Mouse (Mus musculus) lung, adult 2 months (tissue): ENCODE data around the gene Ilf2.

Source experiments
- CTCF ChIP-seq: fragments of 200-500 bp; IDR thresholded peaks from 2 replicates; pipeline ENCODE4 v1.5.1; 2011; ENCODE audit warnings: mild to moderate bottlenecking, low read length, control low read depth; ENCODE audit not compliant: insufficient read depth
- POLR2A ChIP-seq: fragments of 200-500 bp; IDR thresholded peaks from 2 replicates; pipeline ENCODE4 v1.6.1; 2011; ENCODE audit warnings: low read depth, mild to moderate bottlenecking, control low read depth, low read length, borderline replicate concordance; ENCODE audit errors: extremely low read depth

DNA sequence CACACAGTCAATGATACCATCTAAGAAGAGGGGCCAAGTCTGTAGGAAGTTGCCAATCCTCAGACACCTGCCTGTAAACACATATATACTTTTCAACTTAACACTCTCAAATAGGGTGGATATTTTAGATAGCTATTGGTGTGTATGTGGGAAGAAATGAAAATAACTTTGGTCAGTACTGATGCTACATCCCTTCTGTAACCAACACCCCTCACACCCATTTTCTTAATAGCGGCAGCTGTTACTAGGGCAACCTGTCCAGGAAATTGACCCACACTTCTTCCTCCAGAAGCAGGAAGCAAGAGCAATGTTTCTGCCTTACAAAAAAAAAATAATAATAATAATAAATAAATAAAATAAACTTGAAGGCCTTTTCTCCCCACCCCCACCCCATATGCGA, 43.6 kb upstream of the Ilf2 start:
- TF ChIP-seq CTCF (no peak), POLR2A (no peak)
